Mouse (Mus musculus) limb, embryonic 14.5 days (tissue): Measurements from ENCODE around the gene Lrrk1. TPM values are rescaled to one million over a fixed set of nuclear protein-coding genes. Genes with fewer than 3 reads are reported as not detected.
A peak's percentile ranks its signal among the peaks of the same experiment; 100 is the strongest.

Experiments used
- ATAC-seq: fragments of 200-750 bp; cut with Nextera tagmentation; 2 replicates; pipeline ENCODE4 v1.8.0; 2017; ENCODE audit warnings: low read depth, moderate number of reproducible peaks, moderate TSS enrichment; ENCODE audit not compliant: low FRiP score
- DNase-seq: peaks from one replicate; pipeline ENCODE4 v3.0.0-alpha.2; 2015; ENCODE audit warnings: low spot score
- H3K27ac ChIP-seq: fragments of 300-500 bp; sonication (generic); replicated peaks from 2 replicates; pipeline ENCODE4 v1.5.1; 2014; ENCODE audit warnings: low read depth, mild to moderate bottlenecking, low read length, moderate library complexity, mixed read lengths
- H3K27me3 ChIP-seq: fragments of 300-500 bp; sonication (generic); 2 replicates; pipeline ENCODE4 v1.6.1; 2014; ENCODE audit warnings: low read length, mixed read lengths; ENCODE audit not compliant: control insufficient read depth, insufficient read depth
- H3K36me3 ChIP-seq: fragments of 300-500 bp; sonication (generic); 2 replicates; pipeline ENCODE4 v1.6.1; 2014; ENCODE audit warnings: mild to moderate bottlenecking, low read length, moderate library complexity, mixed read lengths; ENCODE audit not compliant: control insufficient read depth, insufficient read depth
- H3K4me1 ChIP-seq: fragments of 300-500 bp; sonication (generic); 2 replicates; pipeline ENCODE4 v1.6.1; 2014; ENCODE audit warnings: antibody characterized with exemption, low read length, mixed read lengths; ENCODE audit not compliant: control insufficient read depth, insufficient read depth
- H3K4me2 ChIP-seq: fragments of 300-500 bp; sonication (generic); replicated peaks from 2 replicates; pipeline ENCODE4 v1.6.1; 2014; ENCODE audit warnings: low read depth, mild to moderate bottlenecking, low read length, moderate library complexity; ENCODE audit not compliant: severe bottlenecking
- H3K4me3 ChIP-seq: fragments of 300-500 bp; sonication (generic); replicated peaks from 2 replicates; pipeline ENCODE4 v1.5.1; 2014; ENCODE audit warnings: low read length
- H3K9ac ChIP-seq: fragments of 300-500 bp; sonication (generic); 2 replicates; pipeline ENCODE4 v1.6.1; 2014; ENCODE audit warnings: mild to moderate bottlenecking, low read depth, low read length, moderate library complexity; ENCODE audit not compliant: severe bottlenecking
- H3K9me3 ChIP-seq: fragments of 300-500 bp; sonication (generic); 2 replicates; pipeline ENCODE4 v1.6.1; 2016; ENCODE audit warnings: low read length; ENCODE audit not compliant: control insufficient read depth
- POLR2A ChIP-seq: fragments of 200-500 bp; IDR thresholded peaks from 2 replicates; pipeline ENCODE4 v1.8.0; 2012; ENCODE audit warnings: inconsistent platforms, mild to moderate bottlenecking, moderate library complexity, borderline replicate concordance; ENCODE audit not compliant: insufficient read depth, insufficient read length; ENCODE audit errors: extremely low read depth
- WGBS: fragments of 180-500 bp; shearing (Covaris S2); extraction: QIAGEN DNeasy Blood & Tissue Kit; methylation state at CpG from one replicate; pipeline ENCODE4 v1.1.7; 2014; 5-methylcytosine and 5-hydroxymethylcytosine counted together
- polyA plus RNA-seq, 2 experiments: library from polyadenylated mRNA; depleted of rRNA in 1 of 2; stranded (reverse) in 1 of 2; unstranded in 1 of 2; fragments of >200 nt; fragmentation: Nextera tagmentation in 1 of 2; extraction: Ambion mirVana in 1 of 2; gene quantifications; 2 replicates each; pipeline versions ENCODE4 v1.2.1 to v1.2.3; 2012 to 2014

Lrrk1 gene
- polyA plus RNA-seq, 2 experiments = 13.1 to 16.1 TPM

- H3K36me3 ChIP-seq = no peaks in the 10 kb centered on the region
- no peaks in the 10 kb centered on the region for H3K9me3 ChIP-seq
- no peak overlapping the region for H3K4me3 ChIP-seq
- H3K4me1 ChIP-seq = peaks cover 9% of the 10 kb centered on the region
- ATAC-seq (peak; percentile 21; the same call in 1 of the 2 replicates), DNase-seq (peak; percentile 37)
- no peak for TF ChIP-seq POLR2A
- WGBS = 23% methylated on average over 8 of the region's 8 CpGs
- no peak overlapping the region for H3K9ac ChIP-seq
- H3K27me3 ChIP-seq = no peaks in the 10 kb centered on the region
- H3K4me2 ChIP-seq = no peak overlapping the region
- H3K27ac ChIP-seq = no peak overlapping the region
Observed at GRCm38 (mm10) chr7:66183404-66183803, 204.7 kb downstream of the Lrrk1 start.

- no peaks in the 10 kb centered on the region for H3K27me3 ChIP-seq
- TF ChIP-seq POLR2A = no peak
- H3K9me3 ChIP-seq = no peaks in the 10 kb centered on the region
- no peak overlapping the region for H3K4me2 ChIP-seq
- no peak overlapping the region for H3K4me3 ChIP-seq
- H3K27ac ChIP-seq = no peak overlapping the region
- H3K9ac ChIP-seq = no peak overlapping the region
- 76% methylated on average over 7 of the region's 7 CpGs for WGBS
- no peak for DNase-seq
- no peaks in the 10 kb centered on the region for H3K36me3 ChIP-seq
- peaks cover 9% of the 10 kb centered on the region for H3K4me1 ChIP-seq
- no peak for ATAC-seq
Observed at GRCm38 (mm10) chr7:66182075-66182715, 206.0 kb downstream of the Lrrk1 start.

- no peak for ATAC-seq
- H3K27me3 ChIP-seq = no peaks in the 10 kb centered on the region
Observed at GRCm38 (mm10) chr7:66180711-66181365, 207.3 kb downstream of the Lrrk1 start.

GRCm38 (mm10) chr7:66180260-66180659, 207.9 kb downstream of the Lrrk1 start:
- H3K27me3 ChIP-seq = no peaks in the 10 kb centered on the region
- no peak for TF ChIP-seq POLR2A
- 77% methylated on average over 3 of the region's 3 CpGs for WGBS
- no peak overlapping the region for H3K4me2 ChIP-seq
- H3K9ac ChIP-seq = no peak overlapping the region
- peaks cover 9% of the 10 kb centered on the region for H3K4me1 ChIP-seq
- ATAC-seq (no peak), DNase-seq (no peak)
- peaks cover 8% of the 10 kb centered on the region; the same call in 1 of the 2 replicates for H3K36me3 ChIP-seq
- H3K9me3 ChIP-seq = no peaks in the 10 kb centered on the region
- H3K4me3 ChIP-seq = no peak overlapping the region
- no peak overlapping the region for H3K27ac ChIP-seq

More at GRCm38 (mm10) chr7:66180711-66181365, 207.3 kb downstream of the Lrrk1 start:
- DNase-seq = no peak
- H3K36me3 ChIP-seq = peaks cover 3% of the 10 kb centered on the region; the same call in 1 of the 2 replicates
- peaks cover 9% of the 10 kb centered on the region for H3K4me1 ChIP-seq
- no peak overlapping the region for H3K4me2 ChIP-seq
- no peak overlapping the region for H3K27ac ChIP-seq
- TF ChIP-seq POLR2A = no peak
- H3K4me3 ChIP-seq = no peak overlapping the region
- H3K9me3 ChIP-seq = no peaks in the 10 kb centered on the region
- 87% methylated on average over 10 of the region's 10 CpGs for WGBS
- H3K9ac ChIP-seq = no peak overlapping the region

GRCm38 (mm10) chr7:66179711-66180110, 208.4 kb downstream of the Lrrk1 start:
- no peak overlapping the region for H3K4me3 ChIP-seq
- peaks cover 12% of the 10 kb centered on the region for H3K36me3 ChIP-seq
- no peak overlapping the region for H3K27ac ChIP-seq
- ATAC-seq (no peak), DNase-seq (no peak)
- no peaks in the 10 kb centered on the region for H3K9me3 ChIP-seq
- no peak overlapping the region for H3K9ac ChIP-seq
- no peak for TF ChIP-seq POLR2A
- no peaks in the 10 kb centered on the region for H3K27me3 ChIP-seq
- no peak overlapping the region for H3K4me2 ChIP-seq
- 85% methylated on average over 7 of the region's 7 CpGs for WGBS
- peaks cover 9% of the 10 kb centered on the region for H3K4me1 ChIP-seq
